Mouse (Mus musculus): ENCODE measurements around the gene Sfxn1.

The Sfxn1 gene

DNA sequence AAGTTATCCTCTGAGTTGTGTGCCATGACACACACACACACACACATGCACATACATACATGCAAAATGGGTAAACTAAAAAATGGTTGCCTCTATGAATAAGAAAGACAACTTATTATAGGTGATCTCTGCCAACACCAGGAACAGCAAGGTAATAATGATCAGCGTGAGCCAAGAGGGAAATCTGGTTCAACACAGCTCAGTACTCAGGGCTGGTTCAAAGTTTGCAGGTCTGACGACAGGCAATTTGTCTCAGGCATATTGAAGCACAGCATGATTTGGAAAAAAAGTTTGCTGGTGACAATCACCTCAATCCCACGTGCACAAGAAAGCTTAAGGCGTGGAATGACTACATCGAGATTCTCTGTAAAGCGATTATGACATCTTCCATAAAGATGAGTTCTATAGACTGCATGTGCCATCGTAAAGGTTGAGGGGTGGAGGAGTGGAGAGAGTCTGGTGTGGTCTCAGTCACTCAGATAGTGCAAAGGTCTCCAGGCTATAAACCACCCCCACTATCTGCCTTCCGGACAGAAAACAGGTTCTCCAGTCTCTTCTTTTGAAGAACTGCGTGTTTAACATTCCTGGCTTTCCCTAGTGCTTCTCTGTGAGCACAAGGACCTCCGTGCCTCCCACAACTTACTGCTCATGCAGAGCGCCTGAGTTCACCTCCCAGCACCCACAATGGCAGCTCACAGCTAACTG, 6.0 kb downstream of the Sfxn1 start:
- DNase-seq: no peak

DNA sequence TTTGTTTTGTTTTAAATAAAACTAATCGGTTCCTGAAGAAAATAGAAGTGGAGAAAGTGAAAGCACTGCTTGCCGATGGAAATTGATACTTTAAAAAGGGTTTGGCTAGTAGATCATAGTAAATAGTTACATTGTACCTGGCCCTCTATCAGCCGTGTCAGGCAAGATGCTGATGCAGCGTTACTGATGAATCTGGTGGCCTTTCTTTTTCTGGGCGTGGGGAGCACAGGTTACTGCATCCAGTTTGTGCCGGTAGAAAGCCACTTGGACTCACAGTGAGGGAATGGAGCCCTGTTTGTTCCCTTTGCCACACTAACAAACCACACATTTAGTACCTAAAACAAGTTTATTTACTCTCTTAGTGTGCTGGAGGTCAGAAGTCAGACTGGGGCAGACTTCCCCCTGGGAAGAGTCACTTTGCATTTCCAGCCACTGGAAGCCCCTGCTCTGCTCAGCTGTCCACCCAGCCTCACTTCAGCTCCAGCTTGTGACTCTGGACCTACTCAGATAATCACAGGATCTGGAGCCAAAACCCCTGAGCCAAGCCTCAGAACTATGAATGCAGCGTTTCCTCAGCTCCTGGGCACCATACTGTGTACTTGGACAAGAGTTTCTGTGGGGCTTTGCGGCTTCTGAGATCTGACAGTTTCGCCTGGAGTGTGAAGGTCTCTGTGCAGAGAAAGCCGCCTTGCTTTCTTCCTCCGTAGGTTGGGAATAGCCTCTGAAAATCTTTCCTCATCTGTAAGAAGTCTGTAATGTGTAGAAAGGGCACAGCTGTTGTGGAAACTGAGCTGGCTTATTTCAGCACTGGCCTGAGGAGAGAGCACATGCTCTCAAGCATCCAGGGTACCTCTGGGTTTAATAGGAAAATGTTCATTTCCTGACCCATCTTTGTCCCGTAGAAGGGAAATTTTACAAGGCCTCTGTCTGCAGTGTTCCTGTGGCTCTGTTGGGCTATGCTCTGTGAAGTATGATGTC, 8.4 kb downstream of the Sfxn1 start:
- DNase-seq: no peak

DNA sequence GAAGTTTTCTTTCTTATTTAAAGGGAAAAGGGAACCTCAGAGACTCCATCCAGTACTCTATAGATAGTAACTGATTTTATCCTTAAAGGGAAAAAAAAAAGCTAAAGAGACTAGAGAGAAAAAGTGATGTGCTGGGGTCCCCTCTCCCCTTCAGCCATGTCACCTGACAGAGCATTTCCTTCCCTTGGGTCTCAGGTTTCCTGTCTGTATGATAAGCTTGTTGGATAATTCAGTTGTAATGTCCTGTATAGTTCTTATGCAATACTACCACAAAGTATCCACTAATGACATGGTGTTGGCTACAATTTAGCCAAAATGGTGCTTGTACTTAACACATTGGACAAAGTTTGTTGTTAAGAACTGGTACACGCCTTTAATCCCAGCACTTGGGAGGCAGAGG, 9.1 kb downstream of the Sfxn1 start:
- DNase-seq: no peak

DNA sequence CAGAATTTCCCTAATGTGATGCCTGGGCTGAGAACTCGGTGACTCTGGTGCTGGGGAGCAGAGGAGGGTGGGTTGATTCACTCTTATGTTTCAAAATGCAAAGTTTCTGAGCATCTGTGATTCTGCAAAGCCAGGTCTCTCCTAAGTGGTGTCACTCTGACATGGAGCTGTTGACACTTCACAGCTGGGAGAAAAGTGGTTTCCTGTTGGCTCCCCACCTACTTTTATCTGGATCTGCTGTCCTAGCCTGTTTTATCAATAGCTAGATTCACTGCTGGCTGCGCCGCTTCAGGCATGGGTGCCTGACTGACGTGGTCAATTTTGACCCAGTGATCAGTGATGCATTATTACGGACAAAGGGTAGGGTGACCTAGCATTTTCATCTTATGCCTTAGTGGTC, 11.3 kb downstream of the Sfxn1 start:
- DNase-seq: no peak

GRCm38 (mm10) chr13:54084178-54084577, 12.5 kb downstream of the Sfxn1 start:
- DNase-seq: no peak

DNA sequence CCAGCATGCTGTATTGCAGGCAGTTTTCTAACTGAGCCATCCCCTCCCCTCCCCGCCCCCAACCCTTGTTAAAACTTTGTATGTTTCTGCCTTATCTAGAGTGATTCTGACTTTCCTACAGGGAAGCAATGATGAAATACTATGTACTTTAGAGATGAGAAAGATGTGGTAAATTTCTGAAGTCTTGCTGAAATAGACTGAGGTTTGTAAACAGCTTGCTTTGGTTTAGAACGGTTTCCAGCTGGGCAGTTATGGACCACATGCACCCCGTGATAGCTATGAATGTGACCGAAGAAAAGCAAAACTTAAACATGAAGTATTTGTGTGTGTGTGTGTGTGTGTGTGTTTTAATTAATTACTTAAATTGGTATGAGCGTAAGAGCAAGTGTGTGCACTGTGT, 13.2 kb downstream of the Sfxn1 start:
- DNase-seq: no peak

DNA sequence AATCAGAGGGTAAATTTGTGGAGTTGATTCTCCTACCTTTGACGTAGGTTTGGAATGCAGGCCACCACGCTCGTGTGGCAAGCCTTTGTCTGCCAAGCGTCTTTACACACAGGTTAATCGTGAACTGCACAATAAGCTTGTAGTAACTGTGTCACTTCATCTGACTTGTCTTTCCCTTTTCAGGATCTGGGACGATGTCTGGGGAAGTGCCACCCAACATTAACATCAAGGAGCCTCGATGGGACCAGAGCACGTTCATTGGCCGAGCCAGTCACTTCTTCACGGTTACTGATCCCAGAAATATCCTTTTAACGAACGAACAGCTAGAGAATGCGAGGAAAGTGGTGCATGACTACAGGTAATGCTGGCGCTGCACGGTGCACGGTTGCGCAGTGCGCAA, 13.6 kb downstream of the Sfxn1 start:
- no peak for DNase-seq

DNA sequence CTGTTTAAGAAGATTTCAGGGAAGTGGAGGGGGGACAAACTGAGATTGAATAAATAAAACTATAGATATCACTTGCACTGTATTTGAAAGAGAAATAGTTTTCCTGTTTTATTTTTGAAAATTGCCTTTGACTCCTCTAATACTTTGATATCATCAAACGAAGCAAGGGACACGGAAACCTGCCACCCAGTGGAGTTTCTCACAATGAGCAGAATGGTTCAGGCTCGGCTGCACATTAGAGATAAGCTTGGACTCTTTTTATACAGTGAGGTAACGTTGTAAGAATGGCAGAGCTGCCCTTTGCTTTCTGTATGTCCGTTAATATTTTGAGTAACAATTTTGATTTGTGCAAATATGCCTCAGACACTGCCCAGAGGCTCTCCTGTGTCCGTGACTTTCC, 20.1 kb downstream of the Sfxn1 start:
- DNase-seq: no peak

DNA sequence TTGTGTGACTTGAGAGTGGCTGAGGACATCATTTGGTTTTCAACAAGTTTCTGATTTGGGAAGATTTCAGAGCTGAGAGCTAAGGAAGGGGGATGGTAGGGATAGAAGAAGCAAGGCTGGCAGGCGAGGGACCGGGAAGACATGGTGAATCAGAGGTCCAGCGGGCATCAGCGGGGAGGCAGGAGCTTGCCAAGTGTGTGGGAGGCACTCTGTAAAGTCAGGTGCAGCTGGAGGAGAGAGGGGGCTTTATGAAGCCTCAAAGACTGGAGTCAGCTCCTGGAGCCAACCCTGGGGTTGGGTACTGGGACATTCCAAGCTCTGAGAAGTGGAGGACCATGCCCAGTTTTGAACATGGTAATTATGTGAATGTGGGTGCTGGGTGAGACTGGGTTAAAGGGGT, 22.7 kb downstream of the Sfxn1 start:
- no peak for DNase-seq

DNA sequence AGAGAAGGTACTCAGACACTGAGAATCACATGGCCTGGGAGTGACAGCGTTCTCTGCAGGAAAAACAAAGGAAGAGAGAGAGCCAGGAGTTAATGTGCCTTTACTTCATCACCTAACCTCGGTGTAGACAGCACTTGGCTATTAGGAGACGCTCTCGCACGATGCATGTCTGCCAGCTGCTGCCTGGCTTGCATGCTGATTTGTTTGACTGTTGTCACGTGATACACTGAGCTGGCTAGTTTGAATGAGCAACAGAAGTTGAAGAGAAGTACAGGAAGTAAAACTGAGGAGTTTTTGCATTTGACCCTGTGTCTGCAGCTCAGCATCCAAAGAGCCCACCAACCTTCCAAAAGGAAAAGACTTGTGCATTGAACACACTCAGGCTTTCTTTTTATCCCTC, 23.3 kb downstream of the Sfxn1 start:
- DNase-seq: no peak

GRCm38 (mm10) chr13:54095721-54096120, 24.1 kb downstream of the Sfxn1 start:
- DNase-seq: no peak

DNA sequence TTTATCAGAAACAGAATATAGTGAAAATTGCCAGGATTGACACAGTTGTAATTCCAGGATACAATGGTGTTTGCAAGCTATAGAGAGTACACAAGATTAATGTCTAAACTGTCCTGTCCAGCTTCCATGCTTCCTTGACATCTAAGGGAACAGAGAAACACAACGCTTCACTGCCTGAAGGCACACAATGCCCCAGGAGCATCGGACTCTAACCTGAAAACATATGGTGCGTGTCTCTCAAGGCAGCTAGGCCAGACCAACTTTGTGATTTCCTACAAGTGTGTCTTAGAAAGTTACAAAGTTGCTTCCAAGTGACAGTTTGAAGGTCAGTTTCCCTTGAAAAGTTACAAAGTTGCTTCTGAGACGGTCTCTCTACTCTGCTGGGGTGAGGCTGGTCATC, 25.6 kb downstream of the Sfxn1 start:
- no peak for DNase-seq

GRCm38 (mm10) chr13:54097797-54098196, 26.1 kb downstream of the Sfxn1 start:
- no peak for DNase-seq

DNA sequence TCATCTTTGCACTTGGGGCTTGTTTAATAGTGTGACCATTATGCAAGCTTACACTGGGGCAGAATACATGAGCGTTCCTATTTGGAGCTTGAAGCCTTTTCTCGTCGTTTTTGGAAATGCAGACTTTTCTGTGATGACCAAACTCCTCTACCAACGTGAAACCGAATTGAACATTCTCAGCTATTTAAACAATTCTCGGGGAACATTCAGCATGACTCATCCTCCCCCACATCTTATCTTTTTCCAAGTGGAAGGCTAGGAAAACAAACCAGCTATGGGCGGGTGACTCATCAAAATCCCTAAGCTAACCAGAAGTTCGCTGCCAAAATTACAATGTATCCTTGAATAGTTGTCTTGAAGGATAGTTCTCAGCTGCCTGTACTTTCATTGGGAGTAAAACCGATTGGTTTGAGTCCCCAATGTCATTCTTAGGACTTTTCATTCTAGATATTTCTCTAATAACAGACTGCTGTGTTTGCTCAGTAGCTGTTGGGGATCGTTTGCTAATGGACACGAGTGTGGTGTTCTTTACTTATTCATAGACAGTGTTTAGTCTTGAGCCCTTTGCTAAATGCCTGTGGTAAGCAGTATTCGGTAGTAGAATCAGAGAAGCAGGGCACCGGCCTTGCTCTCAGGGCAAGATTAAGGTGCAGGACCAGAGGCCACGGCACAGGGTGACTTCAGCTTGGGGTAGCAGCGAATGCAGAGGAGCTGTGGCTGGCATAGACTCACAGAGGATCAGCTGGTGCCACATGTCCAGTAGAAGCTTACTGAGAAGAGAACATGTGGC, 29.6 kb downstream of the Sfxn1 start:
- no peak for DNase-seq

DNA sequence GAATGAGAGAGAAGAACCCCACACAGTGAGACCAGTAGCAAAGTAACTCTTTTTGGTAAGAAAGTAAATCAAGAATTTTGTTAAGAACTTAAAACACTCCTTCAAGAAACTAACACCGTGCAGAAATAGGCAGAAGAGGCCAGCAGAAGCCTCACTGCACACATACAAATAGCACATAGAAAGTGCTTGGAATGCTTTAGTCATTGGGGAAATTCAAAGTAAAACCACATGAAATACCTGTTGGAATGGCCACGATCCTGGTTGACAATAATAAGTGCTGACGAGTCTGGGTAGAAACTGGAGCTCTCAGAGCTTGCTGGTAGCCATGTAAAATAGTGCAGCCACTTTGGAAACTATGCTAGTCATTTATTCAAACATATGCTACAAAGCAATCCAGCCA, 30.4 kb downstream of the Sfxn1 start:
- no peak for DNase-seq

GRCm38 (mm10) chr13:54103271-54103670, 31.6 kb downstream of the Sfxn1 start:
- no peak for DNase-seq

GRCm38 (mm10) chr13:54103866-54104265, 32.2 kb downstream of the Sfxn1 start:
- no peak for DNase-seq

DNA sequence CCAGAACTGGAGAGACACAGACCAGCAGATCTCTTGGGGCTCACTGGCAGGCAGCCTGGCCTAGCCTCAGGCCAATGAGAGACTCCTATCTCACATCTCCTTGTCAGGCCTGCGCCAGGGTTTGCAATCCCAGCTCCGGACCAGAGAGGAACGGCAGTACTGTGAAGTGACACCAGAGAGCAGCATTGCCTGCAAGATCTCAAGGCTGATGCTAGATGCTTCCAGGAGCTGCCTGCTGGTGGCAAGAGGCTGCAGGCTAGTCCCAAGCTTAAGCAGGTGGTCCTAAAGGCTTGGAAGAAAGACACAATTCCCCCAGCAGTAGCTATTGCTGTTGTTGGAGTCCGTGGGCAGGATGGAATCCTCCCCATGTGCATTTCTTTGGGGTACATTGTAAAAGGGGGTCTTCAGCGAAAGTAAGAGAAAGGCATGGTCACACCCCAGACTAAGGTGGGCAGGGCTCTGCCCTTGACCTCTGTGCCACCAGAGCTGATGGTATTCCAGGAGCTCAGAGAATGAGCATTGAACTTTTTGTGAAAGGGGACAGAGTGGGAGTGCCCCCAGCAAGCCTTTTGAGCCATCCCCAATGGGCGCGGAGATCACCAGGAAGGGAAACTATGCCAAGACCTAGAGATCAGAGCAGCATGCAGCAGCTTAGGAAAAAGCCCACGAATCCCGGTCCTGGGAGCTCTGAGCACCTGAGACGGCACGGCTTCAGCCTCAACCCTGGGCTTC, 42.3 kb downstream of the Sfxn1 start:
- DNase-seq: peak in 1 of 2 experiments; percentile 6

- DNase-seq: no peak
Measured at GRCm38 (mm10) chr13:54114931-54115330, 43.3 kb downstream of the Sfxn1 start.

- no peak for DNase-seq
Measured at GRCm38 (mm10) chr13:54115779-54116178, 44.1 kb downstream of the Sfxn1 start.

DNA sequence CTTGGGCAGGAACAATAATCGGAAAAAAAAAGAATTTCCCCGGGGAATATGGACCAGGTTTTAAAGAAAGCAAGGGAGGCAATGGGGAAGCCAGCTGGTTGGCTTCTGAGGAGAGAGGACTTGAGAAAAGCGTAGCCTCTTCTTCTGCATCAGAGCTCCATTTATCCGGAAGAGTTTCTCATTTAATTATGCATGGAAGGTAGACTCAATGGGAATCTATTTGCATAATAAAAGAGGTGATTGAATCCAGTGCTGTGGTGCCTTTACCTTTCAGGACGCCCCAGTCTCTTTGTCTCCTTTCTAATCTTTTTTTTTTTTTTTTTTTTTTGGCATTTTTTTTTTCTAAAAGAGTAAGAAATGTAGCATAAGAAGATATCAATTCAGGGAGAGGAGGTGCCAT, 46.7 kb downstream of the Sfxn1 start:
- DNase-seq: no peak

DNA sequence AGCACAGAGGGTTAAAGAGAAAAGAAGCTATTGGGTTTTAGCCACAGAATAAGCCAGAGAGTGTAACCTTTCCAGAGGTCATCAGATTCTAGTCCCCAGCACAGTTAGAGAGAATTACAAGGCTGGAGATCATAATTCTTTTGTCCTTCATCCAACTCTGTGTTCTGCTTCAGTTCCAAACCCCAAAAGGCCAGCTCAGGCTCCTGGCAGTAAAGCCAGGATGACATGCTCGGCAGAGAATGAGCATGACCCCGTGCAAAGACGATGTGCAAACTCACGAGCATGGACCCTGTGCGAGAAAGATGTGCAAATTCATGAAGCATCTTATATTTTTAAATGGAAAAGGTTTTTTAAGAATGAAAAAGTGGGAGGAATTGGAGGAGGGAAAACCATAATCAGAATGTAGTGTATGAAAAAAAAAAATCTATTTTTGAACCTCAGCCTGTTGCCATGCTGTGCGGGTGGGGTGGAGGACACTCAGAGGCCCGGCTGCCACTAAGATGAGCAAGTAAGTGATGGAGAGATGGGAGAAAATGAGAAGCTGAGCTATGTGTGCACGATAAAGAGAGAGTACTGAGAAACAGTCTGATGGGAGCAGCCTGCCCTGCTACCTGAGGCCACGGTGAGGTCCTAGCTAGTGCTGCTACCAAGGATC, 66.2 kb downstream of the Sfxn1 start:
- no peak for DNase-seq
